Mouse (Mus musculus) forebrain, postnatal 0 days (tissue): ENCODE results near the gene Syngr2. TPM values are rescaled to one million over a fixed set of nuclear protein-coding genes. Genes with fewer than 3 reads are reported as not detected.

Source experiments
- ATAC-seq: fragments of 200-750 bp; cut with Nextera tagmentation; 2 replicates; pipeline ENCODE4 v1.8.0; 2017; ENCODE audit warnings: mild to moderate bottlenecking, moderate library complexity
- DNase-seq: peaks from one replicate; pipeline ENCODE4 v3.0.0-alpha.2; 2015
- H3K27ac ChIP-seq: fragments of 300-500 bp; sonication (generic); 2 replicates; pipeline ENCODE4 v1.5.1; 2014; ENCODE audit warnings: low read depth, mild to moderate bottlenecking, antibody characterized with exemption, low read length, moderate library complexity, mixed read lengths
- H3K27me3 ChIP-seq: fragments of 300-500 bp; sonication (generic); 2 replicates; pipeline ENCODE4 v1.6.1; 2014; ENCODE audit warnings: mild to moderate bottlenecking, low read length, mixed read lengths; ENCODE audit not compliant: insufficient read depth
- H3K36me3 ChIP-seq: fragments of 300-500 bp; sonication (generic); 2 replicates; pipeline ENCODE4 v1.6.1; 2014; ENCODE audit warnings: mild to moderate bottlenecking, moderate library complexity; ENCODE audit not compliant: insufficient read depth
- H3K4me1 ChIP-seq: fragments of 300-500 bp; sonication (generic); 2 replicates; pipeline ENCODE4 v1.6.1; 2014; ENCODE audit warnings: antibody characterized with exemption; ENCODE audit not compliant: insufficient read depth
- H3K4me2 ChIP-seq: fragments of 300-500 bp; sonication (generic); 2 replicates; pipeline ENCODE4 v1.6.1; 2014; ENCODE audit warnings: low read depth, mild to moderate bottlenecking, moderate library complexity
- H3K4me3 ChIP-seq: fragments of 300-500 bp; sonication (generic); 2 replicates; pipeline ENCODE4 v1.5.1; 2014; ENCODE audit warnings: low read depth, low read length, mixed read lengths
- H3K9ac ChIP-seq: fragments of 300-500 bp; sonication (generic); 2 replicates; pipeline ENCODE4 v1.6.1; 2014; ENCODE audit warnings: mild to moderate bottlenecking
- H3K9me3 ChIP-seq: fragments of 300-500 bp; sonication (generic); 2 replicates; pipeline ENCODE4 v1.6.1; 2016; ENCODE audit warnings: low read length
- CTCF ChIP-seq: sonication (generic); IDR thresholded peaks from 2 replicates; pipeline ENCODE4 v1.5.1; 2016; ENCODE audit warnings: antibody characterized with exemption, control low read depth, low read depth
- WGBS: fragments of 180-500 bp; shearing (Covaris S2); extraction: QIAGEN DNeasy Blood & Tissue Kit; methylation state at CpG from one replicate; pipeline ENCODE4 v1.1.7; 2014; 5-methylcytosine and 5-hydroxymethylcytosine counted together
- polyA plus RNA-seq: library from polyadenylated mRNA; unstranded; fragments of >200 nt; fragmentation: Nextera tagmentation; extraction: Ambion mirVana; gene quantifications from 2 replicates; pipeline ENCODE4 v1.2.1, GENCODE M21; 2015
- total RNA-seq: library from RNA; depleted of rRNA; stranded (reverse); fragments of >200 nt; gene quantifications from 2 replicates; pipeline ENCODE4 v1.2.3, GENCODE M21; 2014

Syngr2 gene
- total and polyA plus RNA-seq, 2 experiments from 2014 or later = 15.7 to 16.9 TPM

- H3K9ac ChIP-seq = no peak overlapping the region
- no peak overlapping the region for H3K4me2 ChIP-seq
- H3K27me3 ChIP-seq = no peaks in the 10 kb centered on the region
- H3K4me1 ChIP-seq = peaks cover 5% of the 10 kb centered on the region; the same call in 1 of the 2 replicates
- H3K36me3 ChIP-seq = no peaks in the 10 kb centered on the region
- 86% methylated on average over 2 of the region's 2 CpGs for WGBS
- H3K4me3 ChIP-seq = no peak overlapping the region
- no peak for ATAC-seq
- DNase-seq = no peak
- no peak overlapping the region for H3K27ac ChIP-seq
- H3K9me3 ChIP-seq = no peaks in the 10 kb centered on the region
- TF ChIP-seq CTCF = no peak
These were observed 34.0 kb downstream of the Syngr2 start for GRCm38 (mm10) chr11:117843434-117843833.

- Histone ChIP-seq H3K4me3 (no peak overlapping the region), H3K27me3 (no peaks in the 10 kb centered on the region), H3K36me3 (no peaks in the 10 kb centered on the region), H3K4me1 (peaks cover 6% of the 10 kb centered on the region; the same call in 1 of the 2 replicates), H3K4me2 (no peak overlapping the region), H3K27ac (no peak overlapping the region), H3K9me3 (no peaks in the 10 kb centered on the region), H3K9ac (no peak overlapping the region)
- no peak for ATAC-seq
- TF ChIP-seq CTCF = no peak
- DNase-seq = no peak
- 72% methylated on average over 2 of the region's 2 CpGs for WGBS
These were observed 35.5 kb downstream of the Syngr2 start for GRCm38 (mm10) chr11:117844997-117845396.

GRCm38 (mm10) chr11:117845651-117846050 is 36.2 kb downstream of the Syngr2 start:
- H3K27me3 ChIP-seq = no peaks in the 10 kb centered on the region
- no peak for ATAC-seq
- TF ChIP-seq CTCF = no peak
- no peak for DNase-seq
- H3K4me3 ChIP-seq = no peak overlapping the region
- no peaks in the 10 kb centered on the region for H3K36me3 ChIP-seq
- no peak overlapping the region for H3K9ac ChIP-seq
- H3K27ac ChIP-seq = no peak overlapping the region
- H3K9me3 ChIP-seq = no peaks in the 10 kb centered on the region
- H3K4me2 ChIP-seq = no peak overlapping the region
- peaks cover 6% of the 10 kb centered on the region; the same call in 1 of the 2 replicates for H3K4me1 ChIP-seq
- WGBS = 77% methylated on average over 2 of the region's 2 CpGs

GRCm38 (mm10) chr11:117846640-117847039 is 37.2 kb downstream of the Syngr2 start:
- no peak for DNase-seq
- H3K36me3 ChIP-seq = no peaks in the 10 kb centered on the region
- peaks cover 6% of the 10 kb centered on the region; the same call in 1 of the 2 replicates for H3K4me1 ChIP-seq
- H3K4me3 ChIP-seq = no peak overlapping the region
- H3K9ac ChIP-seq = no peak overlapping the region
- H3K4me2 ChIP-seq = no peak overlapping the region
- WGBS = 51% methylated on average over 5 of the region's 5 CpGs
- no peak for ATAC-seq
- TF ChIP-seq CTCF = peak; percentile 38
- H3K9me3 ChIP-seq = no peaks in the 10 kb centered on the region
- H3K27me3 ChIP-seq = no peaks in the 10 kb centered on the region
- no peak overlapping the region for H3K27ac ChIP-seq

- Histone ChIP-seq H3K27ac (peak overlapping the region; percentile 99), H3K4me1 (peaks cover 6% of the 10 kb centered on the region; the same call in 1 of the 2 replicates), H3K27me3 (no peaks in the 10 kb centered on the region), H3K4me2 (peak overlapping the region; percentile 87; the same call in 1 of the 2 replicates), H3K9ac (peak overlapping the region; percentile 95), H3K4me3 (peak overlapping the region; percentile 62), H3K9me3 (no peaks in the 10 kb centered on the region), H3K36me3 (no peaks in the 10 kb centered on the region)
- ATAC-seq (no peak), DNase-seq (no peak)
- WGBS = 80% methylated on average over 7 of the region's 7 CpGs
- TF ChIP-seq CTCF = no peak
These were observed 38.2 kb downstream of the Syngr2 start for GRCm38 (mm10) chr11:117847593-117848215.

- peak; percentile 91 for ATAC-seq
- Histone ChIP-seq H3K4me1 (peaks cover 6% of the 10 kb centered on the region; the same call in 1 of the 2 replicates), H3K4me2 (peak overlapping the region; percentile 87), H3K9ac (peak overlapping the region; percentile 95), H3K4me3 (peak overlapping the region; percentile 62), H3K9me3 (no peaks in the 10 kb centered on the region), H3K27ac (peak overlapping the region; percentile 99), H3K36me3 (no peaks in the 10 kb centered on the region), H3K27me3 (no peaks in the 10 kb centered on the region)
- 7% methylated on average over 19 of the region's 19 CpGs for WGBS
- no peak for DNase-seq
- TF ChIP-seq CTCF = no peak
These were observed 39.0 kb downstream of the Syngr2 start for GRCm38 (mm10) chr11:117848271-117848984.
